Mouse (Mus musculus): ENCODE measurements around the gene Col18a1. TPM values are rescaled to one million over a fixed set of nuclear protein-coding genes. Genes with fewer than 3 reads are reported as not detected.

Gene Col18a1
- polyA plus RNA-seq, 1 experiment: 38.1 TPM

GRCm38 (mm10) chr10:77031768-77032375 lies 134.5 kb downstream of the Col18a1 start, which contains the start of gene Slc19a1:
TSS of gene Slc19a1 (plus strand) at chr10:77032241.
- Histone ChIP-seq H3K4me3 (replicated peaks; ENCODE audit: extremely low read depth, low read depth, low read length) (peak within 1 kb of the TSS; percentile 73), H3K4me1 (ENCODE audit: control insufficient read depth, insufficient read depth, low read length) (0 out of 2 replicates have a peak, but pooled peaks cover 6% of the 10 kb centered on the region)
- DNase-seq: no peak
- no peak for TF ChIP-seq CTCF (IDR thresholded peaks at IDR 0.05; ENCODE audit: insufficient read depth, low read length)
- no peak for TF ChIP-seq POLR2A (IDR thresholded peaks at IDR 0.05; ENCODE audit: borderline replicate concordance, extremely low read depth, low read depth, low read length)
- 71% methylated on average over 13 of the region's 13 CpGs for WGBS

- TF ChIP-seq CTCF (IDR thresholded peaks at IDR 0.05; ENCODE audit: insufficient read depth, low read length) (no peak), POLR2A (IDR thresholded peaks at IDR 0.05; ENCODE audit: borderline replicate concordance, extremely low read depth, low read depth, low read length) (no peak)
- WGBS: 92% methylated on average over 5 of the region's 5 CpGs
- no peak for DNase-seq
- no peak overlapping the region for H3K4me3 ChIP-seq (replicated peaks; ENCODE audit: extremely low read depth, low read depth, low read length)
- H3K4me1 ChIP-seq (ENCODE audit: control insufficient read depth, insufficient read depth, low read length): 0 out of 2 replicates have a peak, but pooled peaks cover 6% of the 10 kb centered on the region
Observed at GRCm38 (mm10) chr10:77030666-77031065, 135.7 kb downstream of the Col18a1 start.

- WGBS: 80% methylated on average over 4 of the region's 4 CpGs
- TF ChIP-seq POLR2A (IDR thresholded peaks at IDR 0.05; ENCODE audit: borderline replicate concordance, extremely low read depth, low read depth, low read length) (no peak), CTCF (IDR thresholded peaks at IDR 0.05; ENCODE audit: insufficient read depth, low read length) (no peak)
- Histone ChIP-seq H3K4me1 (ENCODE audit: control insufficient read depth, insufficient read depth, low read length) (0 out of 2 replicates have a peak, but pooled peaks cover 6% of the 10 kb centered on the region), H3K4me3 (replicated peaks; ENCODE audit: extremely low read depth, low read depth, low read length) (no peak overlapping the region)
- no peak for DNase-seq
Observed at GRCm38 (mm10) chr10:77029761-77030160, 136.6 kb downstream of the Col18a1 start.

DNA sequence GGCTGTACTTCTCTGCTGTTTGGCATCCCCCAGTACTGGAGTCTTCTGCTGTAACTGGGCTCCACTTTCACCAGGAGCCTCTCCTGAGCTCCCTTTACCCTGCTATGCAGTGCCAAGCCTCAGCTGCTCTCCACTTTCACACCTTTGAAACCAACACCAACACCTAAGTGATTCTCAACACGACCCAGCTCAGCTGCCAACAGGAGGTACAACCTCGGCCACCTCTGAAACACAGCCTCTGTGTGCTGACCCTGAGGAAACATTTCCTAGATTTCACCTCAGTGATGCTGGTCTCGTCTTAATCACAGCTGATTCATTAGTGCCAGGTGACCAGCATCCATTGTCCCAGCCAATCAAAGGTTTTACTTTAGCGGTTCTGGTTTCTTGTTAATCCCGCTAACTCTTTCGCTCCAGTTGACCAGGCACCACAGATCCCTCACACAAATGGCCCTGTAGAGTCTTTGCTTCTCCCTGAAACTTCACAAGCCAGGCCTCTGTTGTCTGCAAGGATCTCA lies 137.5 kb downstream of the Col18a1 start:
- no peak overlapping the region for H3K4me3 ChIP-seq (replicated peaks; ENCODE audit: extremely low read depth, low read depth, low read length)
- 72% methylated on average over 6 of the region's 6 CpGs for WGBS
- DNase-seq: no peak
- TF ChIP-seq POLR2A (IDR thresholded peaks at IDR 0.05; ENCODE audit: borderline replicate concordance, extremely low read depth, low read depth, low read length) (no peak), CTCF (IDR thresholded peaks at IDR 0.05; ENCODE audit: insufficient read depth, low read length) (no peak)
- 0 out of 2 replicates have a peak, but pooled peaks cover 3% of the 10 kb centered on the region for H3K4me1 ChIP-seq (ENCODE audit: control insufficient read depth, insufficient read depth, low read length)

- no peak for DNase-seq
- H3K4me1 ChIP-seq (ENCODE audit: control insufficient read depth, insufficient read depth, low read length): no peaks in the 10 kb centered on the region
- TF ChIP-seq CTCF (IDR thresholded peaks at IDR 0.05; ENCODE audit: insufficient read depth, low read length) (no peak), POLR2A (IDR thresholded peaks at IDR 0.05; ENCODE audit: borderline replicate concordance, extremely low read depth, low read depth, low read length) (no peak)
- no peak overlapping the region for H3K4me3 ChIP-seq (replicated peaks; ENCODE audit: extremely low read depth, low read depth, low read length)
- 79% methylated on average over 3 of the region's 3 CpGs for WGBS
Observed at GRCm38 (mm10) chr10:77026944-77027343, 139.4 kb downstream of the Col18a1 start.

- no peaks in the 10 kb centered on the region for H3K4me1 ChIP-seq (ENCODE audit: control insufficient read depth, insufficient read depth, low read length)
- H3K4me3 ChIP-seq (replicated peaks; ENCODE audit: extremely low read depth, low read depth, low read length): no peak overlapping the region
- 74% methylated on average over 5 of the region's 5 CpGs for WGBS
- no peak for DNase-seq
- TF ChIP-seq CTCF (IDR thresholded peaks at IDR 0.05; ENCODE audit: insufficient read depth, low read length) (no peak), POLR2A (IDR thresholded peaks at IDR 0.05; ENCODE audit: borderline replicate concordance, extremely low read depth, low read depth, low read length) (no peak)
Observed at GRCm38 (mm10) chr10:77024231-77024630, 142.1 kb downstream of the Col18a1 start.

GRCm38 (mm10) chr10:77022301-77023130 lies 143.8 kb downstream of the Col18a1 start:
- no peak for DNase-seq
- 76% methylated on average over 13 of the region's 13 CpGs for WGBS
- H3K4me1 ChIP-seq (ENCODE audit: control insufficient read depth, insufficient read depth, low read length): no peaks in the 10 kb centered on the region
- TF ChIP-seq POLR2A (IDR thresholded peaks at IDR 0.05; ENCODE audit: borderline replicate concordance, extremely low read depth, low read depth, low read length) (no peak), CTCF (IDR thresholded peaks at IDR 0.05; ENCODE audit: insufficient read depth, low read length) (no peak)
- H3K4me3 ChIP-seq (replicated peaks; ENCODE audit: extremely low read depth, low read depth, low read length): no peak overlapping the region

GRCm38 (mm10) chr10:77021399-77022052 lies 144.8 kb downstream of the Col18a1 start:
- DNase-seq: peak; percentile 65
- 23% methylated on average over 17 of the region's 17 CpGs for WGBS
- peak; percentile 98 for TF ChIP-seq CTCF (IDR thresholded peaks at IDR 0.05; ENCODE audit: insufficient read depth, low read length)
- no peak for TF ChIP-seq POLR2A (IDR thresholded peaks at IDR 0.05; ENCODE audit: borderline replicate concordance, extremely low read depth, low read depth, low read length)

DNA sequence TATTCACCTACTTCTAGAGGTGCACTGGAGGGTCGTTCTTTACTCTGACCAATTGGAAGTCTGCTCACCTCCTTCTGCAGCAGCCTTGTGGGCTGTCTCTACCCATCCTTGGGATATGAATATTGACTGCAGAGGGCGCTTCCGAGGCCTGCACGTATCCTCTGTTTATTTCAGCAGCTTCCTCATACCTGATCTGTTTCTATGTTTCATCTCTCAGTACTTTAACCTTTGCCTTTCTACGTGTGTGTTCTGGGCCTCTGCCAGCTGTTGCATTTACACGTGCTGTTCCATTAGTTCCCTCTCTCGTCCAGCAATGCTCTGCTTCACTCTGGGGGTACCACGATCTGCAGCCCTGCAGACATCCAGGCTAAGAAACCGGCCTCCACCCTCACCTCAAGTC lies 148.7 kb downstream of the Col18a1 start:
- no peak overlapping the region for H3K4me3 ChIP-seq (replicated peaks; ENCODE audit: extremely low read depth, low read depth, low read length)
- H3K4me1 ChIP-seq (ENCODE audit: control insufficient read depth, insufficient read depth, low read length): no peaks in the 10 kb centered on the region
- no peak for DNase-seq
- WGBS: 51% methylated on average over 9 of the region's 9 CpGs
- no peak for TF ChIP-seq POLR2A (IDR thresholded peaks at IDR 0.05; ENCODE audit: borderline replicate concordance, extremely low read depth, low read depth, low read length)
- TF ChIP-seq CTCF (IDR thresholded peaks at IDR 0.05; ENCODE audit: insufficient read depth, low read length): no peak

More at GRCm38 (mm10) chr10:77021399-77022052, 144.8 kb downstream of the Col18a1 start:
- Histone ChIP-seq H3K4me1 (ENCODE audit: control insufficient read depth, insufficient read depth, low read length) (no peaks in the 10 kb centered on the region), H3K4me3 (replicated peaks; ENCODE audit: extremely low read depth, low read depth, low read length) (no peak overlapping the region)

All from lung, adult 2 months (tissue).